Mouse (Mus musculus) lung, embryonic 16.5 days (tissue): ENCODE results near the gene Lrrtm1. TPM values are rescaled to one million over a fixed set of nuclear protein-coding genes. Genes with fewer than 3 reads are reported as not detected.
A peak's percentile ranks its signal among the peaks of the same experiment; 100 is the strongest.

Experiments used
- ATAC-seq: fragments of 200-750 bp; cut with Nextera tagmentation; 2 replicates; pipeline ENCODE4 v1.8.0; 2017; ENCODE audit warnings: low read depth, mild to moderate bottlenecking, moderate library complexity
- H3K27ac ChIP-seq: fragments of 300-500 bp; sonication (generic); 2 replicates; pipeline ENCODE4 v1.5.1; 2014; ENCODE audit warnings: mild to moderate bottlenecking, control low read depth, low read length
- H3K27me3 ChIP-seq: fragments of 300-500 bp; sonication (generic); 2 replicates; pipeline ENCODE4 v1.6.1; 2014; ENCODE audit warnings: low read depth, low read length, mixed read lengths; ENCODE audit not compliant: control insufficient read depth, insufficient read depth
- H3K36me3 ChIP-seq: fragments of 300-500 bp; sonication (generic); 2 replicates; pipeline ENCODE4 v1.6.1; 2014; ENCODE audit warnings: low read length; ENCODE audit not compliant: control insufficient read depth, insufficient read depth
- H3K4me1 ChIP-seq: fragments of 300-500 bp; sonication (generic); replicated peaks from 2 replicates; pipeline ENCODE4 v1.6.1; 2014; ENCODE audit warnings: low read length, mixed read lengths; ENCODE audit not compliant: control insufficient read depth, insufficient read depth
- H3K4me2 ChIP-seq: fragments of 300-500 bp; sonication (generic); 2 replicates; pipeline ENCODE4 v1.6.1; 2014; ENCODE audit warnings: low read depth, low read length, control low read depth
- H3K4me3 ChIP-seq: fragments of 300-500 bp; sonication (generic); 2 replicates; pipeline ENCODE4 v1.5.1; 2014; ENCODE audit warnings: mild to moderate bottlenecking, low read length, control low read depth
- H3K9ac ChIP-seq: fragments of 300-500 bp; sonication (generic); 2 replicates; pipeline ENCODE4 v1.6.1; 2014; ENCODE audit warnings: low read length, control low read depth
- H3K9me3 ChIP-seq: fragments of 300-500 bp; sonication (generic); 2 replicates; pipeline ENCODE4 v1.6.1; 2016; ENCODE audit warnings: low read length; ENCODE audit not compliant: control insufficient read depth
- WGBS: fragments of 180-500 bp; shearing (Covaris S2); extraction: QIAGEN DNeasy Blood & Tissue Kit; methylation state at CpG from one replicate; pipeline ENCODE4 v1.1.7; 2014; 5-methylcytosine and 5-hydroxymethylcytosine counted together
- polyA plus RNA-seq: library from polyadenylated mRNA; unstranded; fragments of >200 nt; fragmentation: Nextera tagmentation; extraction: Ambion mirVana; gene quantifications from 2 replicates; pipeline ENCODE4 v1.2.1, GENCODE M21; 2015

The Lrrtm1 gene
- polyA plus RNA-seq, 1 experiment from 2014 or later = 0.72 TPM

DNA sequence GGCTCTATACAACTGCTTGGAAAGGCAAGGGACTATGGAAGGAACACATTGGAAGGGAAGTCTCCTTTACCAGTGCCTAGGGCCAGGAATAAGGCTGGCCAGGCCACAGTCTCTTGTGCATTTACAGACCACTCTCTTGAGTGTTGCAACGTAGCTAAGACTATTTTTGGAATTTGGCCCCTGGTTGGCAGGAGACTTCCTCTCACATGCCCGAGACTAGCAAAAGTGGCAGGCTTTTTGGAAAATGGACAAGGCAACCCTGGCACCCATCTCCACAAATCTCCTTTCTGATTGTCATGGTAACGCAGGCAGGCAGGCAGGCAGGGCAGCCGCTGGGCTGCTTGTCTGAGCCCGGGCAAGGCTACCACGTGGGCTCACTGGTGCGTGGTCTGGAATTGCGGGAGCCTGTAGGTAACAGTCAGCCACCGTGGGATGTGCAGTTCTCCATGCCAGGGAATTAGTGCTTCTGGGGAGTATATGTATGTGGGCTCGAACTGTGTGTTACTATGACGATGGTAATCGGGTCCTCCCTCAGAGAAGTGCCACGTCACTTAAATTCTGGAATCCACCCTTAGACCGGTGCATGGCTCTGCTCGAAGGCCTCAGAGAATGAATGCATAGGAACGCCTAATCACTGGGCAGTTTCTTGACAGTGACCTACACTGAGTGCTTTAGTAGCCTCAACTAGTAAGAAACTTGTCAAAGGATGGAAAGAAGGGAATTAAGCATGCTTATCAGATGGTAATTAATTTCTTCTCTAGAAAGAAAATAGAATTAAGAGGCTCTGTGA, 19.4 kb upstream of the Lrrtm1 start:
- Histone ChIP-seq H3K9ac (no peak overlapping the region), H3K4me1 (no peaks in the 10 kb centered on the region), H3K9me3 (no peaks in the 10 kb centered on the region), H3K4me3 (no peak overlapping the region), H3K27ac (no peak overlapping the region), H3K36me3 (no peaks in the 10 kb centered on the region), H3K4me2 (no peak overlapping the region), H3K27me3 (no peaks in the 10 kb centered on the region)
- WGBS = 69% methylated on average over 16 of the region's 16 CpGs
- no peak for ATAC-seq

DNA sequence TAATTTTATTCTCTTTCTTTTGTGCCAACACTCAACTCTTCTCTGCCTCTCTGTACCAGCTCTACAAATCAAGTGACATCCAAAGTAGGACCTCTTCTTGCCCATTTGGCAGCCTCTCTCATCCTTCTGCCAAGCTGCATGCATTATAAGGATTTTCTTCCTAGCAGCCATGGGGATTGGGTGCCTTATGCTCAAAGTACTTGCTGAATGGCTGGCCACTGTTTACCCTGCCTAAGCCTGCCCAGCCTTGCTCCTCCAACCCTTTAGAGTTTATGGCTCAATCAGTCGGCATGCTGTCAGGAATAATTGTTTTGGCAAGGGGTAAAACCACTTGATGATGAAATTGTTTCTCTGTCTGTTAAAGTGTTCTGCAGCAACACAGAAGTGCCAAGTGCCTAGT, 2.1 kb upstream of the Lrrtm1 start:
- 23% methylated on average over 1 of the region's 1 CpGs for WGBS

DNA sequence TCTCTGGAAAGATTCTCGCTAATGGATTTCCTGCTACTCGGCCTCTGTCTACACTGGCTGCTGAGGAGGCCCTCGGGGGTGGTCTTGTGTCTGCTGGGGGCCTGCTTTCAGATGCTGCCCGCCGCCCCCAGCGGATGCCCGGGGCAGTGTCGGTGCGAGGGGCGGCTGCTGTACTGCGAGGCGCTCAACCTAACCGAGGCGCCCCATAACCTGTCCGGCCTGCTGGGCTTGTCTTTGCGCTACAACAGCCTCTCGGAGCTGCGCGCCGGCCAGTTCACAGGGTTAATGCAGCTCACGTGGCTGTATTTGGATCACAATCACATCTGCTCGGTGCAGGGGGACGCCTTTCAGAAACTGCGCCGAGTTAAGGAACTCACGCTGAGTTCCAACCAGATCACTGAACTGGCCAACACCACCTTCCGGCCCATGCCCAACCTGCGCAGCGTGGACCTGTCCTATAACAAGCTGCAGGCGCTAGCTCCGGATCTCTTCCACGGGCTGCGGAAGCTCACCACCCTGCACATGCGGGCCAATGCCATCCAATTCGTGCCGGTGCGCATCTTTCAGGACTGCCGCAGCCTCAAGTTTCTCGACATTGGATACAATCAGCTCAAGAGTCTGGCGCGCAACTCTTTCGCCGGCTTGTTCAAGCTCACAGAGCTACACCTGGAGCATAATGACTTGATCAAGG, 1.2 kb downstream of the Lrrtm1 start:
- Histone ChIP-seq H3K9me3 (no peaks in the 10 kb centered on the region), H3K27me3 (peaks cover 44% of the 10 kb centered on the region), H3K27ac (no peak overlapping the region), H3K4me2 (peak overlapping the region; percentile 77), H3K9ac (no peak overlapping the region), H3K4me1 (peaks cover 4% of the 10 kb centered on the region; the same call in 1 of the 2 replicates), H3K36me3 (no peaks in the 10 kb centered on the region), H3K4me3 (peak overlapping the region; percentile 50)
- WGBS = under 1% methylated on average over 43 of the region's 43 CpGs
- peak; percentile 38; the same call in 1 of the 2 replicates for ATAC-seq

More for the DNA sequence above, 2.1 kb upstream of the Lrrtm1 start:
- no peaks in the 10 kb centered on the region for H3K36me3 ChIP-seq
- peaks cover 4% of the 10 kb centered on the region; the same call in 1 of the 2 replicates for H3K4me1 ChIP-seq
- peaks cover 37% of the 10 kb centered on the region for H3K27me3 ChIP-seq
- no peak overlapping the region for H3K9ac ChIP-seq
- no peak overlapping the region for H3K4me3 ChIP-seq
- ATAC-seq = no peak
- H3K9me3 ChIP-seq = no peaks in the 10 kb centered on the region
- H3K4me2 ChIP-seq = no peak overlapping the region
- no peak overlapping the region for H3K27ac ChIP-seq

DNA sequence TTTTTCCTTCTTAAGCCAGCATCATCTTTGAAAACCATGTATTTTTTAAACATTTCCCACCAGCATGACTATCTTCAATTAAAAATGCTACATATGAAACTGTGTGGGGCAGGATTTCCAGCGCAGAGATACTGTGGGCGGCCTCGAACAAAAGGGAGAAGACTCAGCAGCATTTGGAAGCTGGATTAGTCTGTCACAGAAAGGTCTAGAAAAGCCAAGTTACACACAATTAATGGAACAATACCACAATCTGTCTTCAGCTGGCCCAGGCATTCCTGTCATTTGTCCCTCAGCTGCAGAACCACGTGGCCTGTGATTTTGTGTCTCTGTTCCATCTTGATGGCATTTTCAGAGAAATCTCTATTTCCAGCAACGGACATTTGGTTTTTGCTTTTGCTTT, 11.0 kb downstream of the Lrrtm1 start:
- ATAC-seq = no peak
- no peaks in the 10 kb centered on the region for H3K27me3 ChIP-seq
- H3K4me3 ChIP-seq = no peak overlapping the region
- WGBS = 67% methylated on average over 5 of the region's 5 CpGs
- no peak overlapping the region for H3K27ac ChIP-seq
- no peaks in the 10 kb centered on the region for H3K9me3 ChIP-seq
- H3K36me3 ChIP-seq = no peaks in the 10 kb centered on the region
- H3K4me2 ChIP-seq = no peak overlapping the region
- H3K9ac ChIP-seq = no peak overlapping the region
- no peaks in the 10 kb centered on the region for H3K4me1 ChIP-seq

DNA sequence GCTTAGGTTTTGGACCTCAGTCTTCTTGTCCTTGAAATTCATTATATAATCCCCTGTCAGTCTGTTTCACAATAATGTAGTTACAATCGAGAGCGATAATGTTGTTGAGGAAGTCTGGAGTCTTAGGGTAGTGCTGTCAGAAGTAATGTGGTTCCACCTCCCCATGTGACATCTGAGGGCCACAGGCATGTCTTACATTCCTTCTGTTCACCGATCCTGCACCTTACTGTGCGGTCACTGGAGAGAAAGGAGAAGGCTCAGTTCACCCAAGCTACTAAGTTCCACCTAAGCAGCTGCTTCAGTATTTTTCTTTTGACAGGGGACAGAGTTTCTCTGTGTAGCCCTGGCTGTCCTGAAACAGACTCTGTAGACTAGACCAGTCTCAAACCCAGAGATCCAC, 13.9 kb downstream of the Lrrtm1 start:
- ATAC-seq = no peak
- H3K4me2 ChIP-seq = no peak overlapping the region
- no peaks in the 10 kb centered on the region for H3K27me3 ChIP-seq
- no peaks in the 10 kb centered on the region for H3K9me3 ChIP-seq
- H3K9ac ChIP-seq = no peak overlapping the region
- no peak overlapping the region for H3K27ac ChIP-seq
- no peak overlapping the region for H3K4me3 ChIP-seq
- no peaks in the 10 kb centered on the region for H3K4me1 ChIP-seq
- WGBS = 90% methylated on average over 4 of the region's 4 CpGs
- H3K36me3 ChIP-seq = no peaks in the 10 kb centered on the region

DNA sequence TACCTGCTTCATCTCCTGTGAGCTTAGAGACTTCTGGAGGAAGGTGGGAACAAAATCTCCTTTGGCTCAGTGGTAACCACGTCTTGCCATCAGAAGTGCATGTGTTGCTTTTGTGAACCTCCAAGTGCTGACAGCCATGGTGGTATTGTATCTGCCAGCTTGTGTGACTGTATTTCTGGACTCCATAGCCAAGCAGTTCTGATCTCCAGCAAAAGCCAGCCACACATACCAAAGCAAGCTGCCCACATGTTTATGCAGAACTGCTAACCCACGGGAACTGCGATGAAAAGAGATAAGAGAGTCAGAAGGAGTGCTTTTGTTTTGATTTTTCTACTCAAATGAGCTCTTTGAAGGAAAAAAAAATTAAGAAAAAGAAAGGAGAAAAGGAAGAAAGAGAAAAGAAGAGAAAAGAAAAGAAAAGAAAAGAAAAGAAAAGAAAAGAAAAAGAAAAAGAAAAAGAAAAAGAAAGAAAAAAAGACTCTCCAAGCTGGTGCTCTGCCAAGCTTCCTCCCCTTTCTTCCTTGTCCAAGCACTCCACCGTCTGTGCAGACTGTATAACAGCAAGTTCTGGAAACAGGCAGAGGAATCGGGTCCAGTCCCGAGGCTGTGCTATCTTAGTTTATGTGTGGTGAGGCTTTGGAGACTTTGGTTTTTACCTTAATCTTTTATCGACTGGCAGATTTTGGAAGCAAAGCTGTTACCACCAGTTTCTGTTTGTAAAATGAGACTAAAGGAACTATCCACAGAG, 15.0 kb downstream of the Lrrtm1 start:
- H3K27me3 ChIP-seq = no peaks in the 10 kb centered on the region
- no peak overlapping the region for H3K4me3 ChIP-seq
- no peak overlapping the region for H3K4me2 ChIP-seq
- no peak overlapping the region for H3K9ac ChIP-seq
- no peak for ATAC-seq
- 25% methylated on average over 7 of the region's 7 CpGs for WGBS
- H3K27ac ChIP-seq = no peak overlapping the region
- H3K36me3 ChIP-seq = no peaks in the 10 kb centered on the region
- no peaks in the 10 kb centered on the region for H3K9me3 ChIP-seq
- H3K4me1 ChIP-seq = no peaks in the 10 kb centered on the region

DNA sequence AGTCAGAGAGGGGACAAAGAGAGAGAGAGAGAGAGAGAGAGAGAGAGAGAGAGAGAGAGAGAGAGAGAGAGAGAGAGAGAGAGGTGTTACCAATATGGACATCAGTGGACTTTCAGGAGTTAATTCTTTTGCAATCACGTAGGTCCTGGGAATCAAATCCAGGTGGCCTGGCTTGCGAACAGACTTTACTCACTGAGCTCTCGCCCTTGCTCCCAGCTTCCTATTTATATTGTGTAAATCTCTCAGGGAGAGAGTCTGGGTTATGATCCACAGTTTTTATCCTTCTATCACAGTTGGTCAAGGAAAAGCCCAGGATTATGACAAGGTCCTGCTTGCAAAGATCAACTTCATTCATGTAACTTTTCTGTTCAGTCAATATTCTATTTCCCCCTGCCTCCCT, 22.7 kb downstream of the Lrrtm1 start:
- H3K4me3 ChIP-seq = no peak overlapping the region
- H3K9me3 ChIP-seq = no peaks in the 10 kb centered on the region
- no peak overlapping the region for H3K27ac ChIP-seq
- H3K4me1 ChIP-seq = no peaks in the 10 kb centered on the region
- H3K36me3 ChIP-seq = no peaks in the 10 kb centered on the region
- no peak overlapping the region for H3K4me2 ChIP-seq
- H3K9ac ChIP-seq = no peak overlapping the region
- no peak for ATAC-seq
- no peaks in the 10 kb centered on the region for H3K27me3 ChIP-seq
- 51% methylated on average over 3 of the region's 3 CpGs for WGBS

DNA sequence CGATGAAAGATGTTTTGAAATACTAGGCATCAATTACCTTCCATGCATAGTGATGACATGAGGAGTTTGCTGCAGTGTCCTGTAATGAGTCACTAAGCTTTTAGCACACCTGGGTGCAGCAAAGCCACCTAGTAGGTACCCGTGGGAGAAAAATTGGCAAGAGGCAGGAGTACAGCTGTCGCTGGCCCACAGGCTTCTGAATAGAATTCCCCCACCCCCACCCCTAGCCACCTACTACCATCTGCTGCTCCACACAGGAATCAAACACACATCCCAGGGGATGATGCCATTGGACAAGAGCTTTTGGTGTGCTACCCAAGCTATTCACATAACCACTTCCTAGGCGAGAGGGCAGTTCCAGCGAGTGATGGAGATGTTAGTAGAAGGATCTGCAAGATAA, 36.3 kb downstream of the Lrrtm1 start:
- H3K9me3 ChIP-seq = no peaks in the 10 kb centered on the region
- H3K4me3 ChIP-seq = no peak overlapping the region
- H3K27ac ChIP-seq = no peak overlapping the region
- no peak for ATAC-seq
- no peaks in the 10 kb centered on the region for H3K27me3 ChIP-seq
- WGBS = 83% methylated on average over 5 of the region's 5 CpGs
- no peaks in the 10 kb centered on the region for H3K4me1 ChIP-seq
- H3K36me3 ChIP-seq = no peaks in the 10 kb centered on the region
- no peak overlapping the region for H3K4me2 ChIP-seq
- H3K9ac ChIP-seq = no peak overlapping the region

DNA sequence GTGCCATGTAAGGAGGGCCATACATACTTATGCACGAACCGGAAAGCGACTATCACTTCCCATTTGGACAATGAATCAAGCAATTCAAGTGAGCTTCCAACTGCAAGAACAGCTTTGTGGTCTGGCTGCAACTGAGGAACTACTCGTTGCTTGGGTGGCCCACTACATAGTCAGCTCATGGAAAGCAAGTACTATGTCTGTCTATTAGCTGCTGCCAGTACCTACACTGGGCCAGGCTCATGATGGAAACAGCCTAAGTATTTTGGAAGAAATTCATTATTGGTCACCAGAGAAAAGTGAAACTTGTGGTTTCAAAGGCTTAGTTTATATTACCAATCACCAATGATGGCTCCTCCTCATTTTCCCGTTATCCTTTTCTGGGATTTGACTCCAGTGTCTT, 43.8 kb downstream of the Lrrtm1 start:
- no peak overlapping the region for H3K9ac ChIP-seq
- no peaks in the 10 kb centered on the region for H3K9me3 ChIP-seq
- H3K4me1 ChIP-seq = no peaks in the 10 kb centered on the region
- 79% methylated on average over 5 of the region's 5 CpGs for WGBS
- H3K27ac ChIP-seq = no peak overlapping the region
- H3K27me3 ChIP-seq = no peaks in the 10 kb centered on the region
- no peak for ATAC-seq
- H3K4me2 ChIP-seq = no peak overlapping the region
- no peaks in the 10 kb centered on the region for H3K36me3 ChIP-seq
- H3K4me3 ChIP-seq = no peak overlapping the region
